Mouse (Mus musculus) C2C12 (cell line): ENCODE results near the gene Fam76a.

Experiments
- CTCF ChIP-seq: IDR thresholded peaks from one replicate; pipeline ENCODE4 v1.5.1; 2011; ENCODE audit not compliant: control insufficient read depth, insufficient read depth, insufficient read length
- MAX ChIP-seq: IDR thresholded peaks from one replicate; pipeline ENCODE4 v1.6.1; 2011; ENCODE audit warnings: mild to moderate bottlenecking, control low read depth

GRCm38 (mm10) chr4:132943088-132943487 lies 20.7 kb upstream of the Fam76a start:
- TF ChIP-seq CTCF (no peak), MAX (no peak)
